In the genomic region with DNA sequence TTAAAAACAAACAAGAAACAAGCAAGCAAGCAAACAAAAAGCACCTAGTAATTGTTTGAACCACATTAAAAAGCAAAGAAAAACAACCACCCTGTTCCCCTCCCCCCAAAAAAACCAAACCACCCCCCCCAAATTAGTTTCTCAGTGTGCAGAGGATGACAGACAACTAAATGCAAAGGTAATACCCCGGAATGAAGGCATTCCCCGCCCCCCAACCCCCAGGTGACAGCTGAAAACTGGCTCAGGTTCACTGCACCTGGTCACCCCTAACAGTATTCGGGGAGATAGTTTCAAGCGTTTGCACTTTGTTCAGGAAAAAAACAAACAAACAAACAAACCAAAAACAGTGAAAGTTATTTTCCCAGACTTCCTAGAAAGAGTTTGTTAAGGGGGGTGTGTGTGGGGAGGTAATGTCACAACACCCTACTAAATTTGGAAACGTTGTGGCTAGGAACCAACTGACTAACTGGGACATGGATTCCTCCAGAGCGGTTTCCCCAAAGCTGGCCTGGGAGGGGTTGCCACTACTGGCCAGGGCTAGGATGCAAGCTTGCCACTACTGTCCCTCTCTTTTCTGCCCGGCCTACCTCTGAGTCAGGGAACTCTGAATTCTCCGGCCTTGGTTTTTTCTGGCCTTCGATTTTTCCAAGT, we compare ENCODE assay signal across 7 mouse cellular contexts. TPM values are rescaled to one million over a fixed set of nuclear protein-coding genes. Genes with fewer than 3 reads are reported as not detected.
A peak's percentile ranks its signal among the peaks of the same experiment; 100 is the strongest.
DNase-seq lines count a peak whose midpoint lies in the region; ATAC-seq and TF ChIP-seq lines count a peak whose summit lies in the region.

No protein-coding gene starts in this region.

- H3K79me2 ChIP-seq in heart, adult 2 months (replicated peaks; ENCODE audit: control insufficient read depth, insufficient read depth, low read length): no peaks in the 10 kb centered on the region

- no peak overlapping the region for H3K4me3 ChIP-seq in heart, adult 2 months
- H3K4me3 ChIP-seq in limb, embryonic 11.5 days (ENCODE audit: low read depth, low read length): no peak overlapping the region
- no peak overlapping the region for H3K4me3 ChIP-seq in midbrain, embryonic 15.5 days

- no peaks in the 10 kb centered on the region for H3K9me3 ChIP-seq in limb, embryonic 11.5 days (ENCODE audit: control insufficient read depth, low read length)
- no peaks in the 10 kb centered on the region for H3K9me3 ChIP-seq in midbrain, embryonic 15.5 days

- 47% methylated on average over 9 of the region's 9 CpGs for WGBS in heart, adult 2 months
- WGBS in limb, embryonic 11.5 days: 20% methylated on average over 9 of the region's 9 CpGs
- 25% methylated on average over 9 of the region's 9 CpGs for WGBS in midbrain, embryonic 15.5 days

- DNase-seq in adrenal gland, adult 8-10 months: peak; percentile 64
- peak; percentile 48 for DNase-seq in cerebellum, adult 9-10 months
- DNase-seq in heart, adult 2 months: peak; percentile 48 to 64
- DNase-seq in limb, embryonic 11.5 days (ENCODE audit: low spot score): no peak
- DNase-seq in right cerebral cortex, postnatal 25 days: no peak
- DNase-seq in frontal cortex, adult 2 months (ENCODE audit: extremely low spot score in 1 of 2, low spot score in 1 of 2): no peak

- peaks cover 1% of the 10 kb centered on the region for H3K4me1 ChIP-seq in heart, adult 2 months (ENCODE audit: control insufficient read depth, insufficient read depth, low read length)
- H3K4me1 ChIP-seq in limb, embryonic 11.5 days (ENCODE audit: control insufficient read depth, insufficient read depth, low read length): peaks cover 68% of the 10 kb centered on the region
- H3K4me1 ChIP-seq in midbrain, embryonic 15.5 days: peaks cover 59% of the 10 kb centered on the region

- ATAC-seq in limb, embryonic 11.5 days (ENCODE audit: insufficient number of reproducible peaks, low FRiP score, low TSS enrichment, low read depth): no peak
- ATAC-seq in midbrain, embryonic 15.5 days (replicated peaks): no peak

- 0 out of 2 replicates have a peak overlapping the region, but pooled peaks have one; percentile 44 for H3K4me2 ChIP-seq in limb, embryonic 11.5 days (ENCODE audit: low read depth, severe bottlenecking)
- peak overlapping the region; percentile 45 for H3K4me2 ChIP-seq in midbrain, embryonic 15.5 days

- H3K9ac ChIP-seq in heart, adult 2 months (ENCODE audit: low read depth, low read length): no peak overlapping the region
- no peak overlapping the region; the same call in 1 of the 2 replicates for H3K9ac ChIP-seq in limb, embryonic 11.5 days (ENCODE audit: low read length)
- H3K9ac ChIP-seq in midbrain, embryonic 15.5 days: no peak overlapping the region

- no peaks in the 10 kb centered on the region for H3K27me3 ChIP-seq in heart, adult 2 months (ENCODE audit: control insufficient read depth, insufficient read depth, low read length)
- no peaks in the 10 kb centered on the region for H3K27me3 ChIP-seq in limb, embryonic 11.5 days (ENCODE audit: control insufficient read depth, insufficient read depth, low read length)
- H3K27me3 ChIP-seq in midbrain, embryonic 15.5 days (replicated peaks): no peaks in the 10 kb centered on the region

- 0 out of 2 replicates have a peak, but pooled peaks have one; percentile 9 for TF ChIP-seq EP300 in heart, adult 2 months (IDR thresholded peaks at IDR 0.05; ENCODE audit: insufficient read depth, low read depth, low read length)

- H3K27ac ChIP-seq in heart, adult 2 months: no peak overlapping the region
- peak overlapping the region; percentile 96 for H3K27ac ChIP-seq in limb, embryonic 11.5 days (replicated peaks; ENCODE audit: low read depth, low read length)
- peak overlapping the region; percentile 89 for H3K27ac ChIP-seq in midbrain, embryonic 15.5 days

- no peak for TF ChIP-seq POLR2A in heart, adult 2 months (IDR thresholded peaks at IDR 0.05; ENCODE audit: insufficient read depth, low read depth, low read length)

- intact Hi-C loops in heart, adult 2 months (cut with DNase I): no loop called here

- TF ChIP-seq CTCF in heart, adult 2 months (IDR thresholded peaks at IDR 0.05): no peak

- H3K36me3 ChIP-seq in heart, adult 2 months (ENCODE audit: control insufficient read depth, insufficient read depth, low read length): no peaks in the 10 kb centered on the region
- no peaks in the 10 kb centered on the region for H3K36me3 ChIP-seq in limb, embryonic 11.5 days (ENCODE audit: control insufficient read depth, insufficient read depth, low read length)
- no peaks in the 10 kb centered on the region for H3K36me3 ChIP-seq in midbrain, embryonic 15.5 days (replicated peaks)

RNA-seq across cellular contexts. Expression of a gene that starts 6.4 kb away (rescaled TPM):
- total RNA-seq in adrenal gland, adult 8-10 months (2022): 1 to 10 TPM in 3 of 4 experiments, under 1 TPM in 1; 0.64 to 3.3 (median 1.0) TPM
- total RNA-seq in heart, adult 2 months (2021): not detected
- 0.12 TPM in 1 of 2 replicates, not detected in the other for polyA plus RNA-seq in heart, adult 2 months (2012; rRNA removed)
- polyA plus RNA-seq in limb, embryonic 11.5 days (2014; fragmentation: Nextera tagmentation; extraction: Ambion mirVana): 89.6 and 94.4 TPM in 2 replicates
- polyA plus RNA-seq in midbrain, embryonic 15.5 days (2015; fragmentation: Nextera tagmentation; extraction: Ambion mirVana): 6.7 and 8.4 TPM in 2 replicates
- polyA plus RNA-seq in frontal cortex, adult 2 months (2012; rRNA removed): 2.7 and 4.3 TPM in 2 replicates

RNA-seq across cellular contexts. Expression of a gene that starts 20.4 kb away (rescaled TPM):
- total RNA-seq in adrenal gland, adult 8-10 months (2022): 1 to 10 TPM; 1.3 to 3.0 (median 2.0) TPM
- total RNA-seq in heart, adult 2 months (2021): not detected
- not detected in 2 replicates for polyA plus RNA-seq in heart, adult 2 months (2012; rRNA removed)
- polyA plus RNA-seq in limb, embryonic 11.5 days (2014; fragmentation: Nextera tagmentation; extraction: Ambion mirVana): 1.6 and 1.7 TPM in 2 replicates
- 1.0 and 1.5 TPM in 2 replicates for polyA plus RNA-seq in midbrain, embryonic 15.5 days (2015; fragmentation: Nextera tagmentation; extraction: Ambion mirVana)
- polyA plus RNA-seq in frontal cortex, adult 2 months (2012; rRNA removed): 0.19 and 0.24 TPM in 2 replicates

RNA-seq across cellular contexts. Expression of a gene that starts 38.1 kb away (rescaled TPM):
- total RNA-seq in adrenal gland, adult 8-10 months (2022): under 1 TPM in 3 of 4 experiments, not detected in 1; 0.24 to 0.92 (median 0.35) TPM
- total RNA-seq in heart, adult 2 months (2021): not detected
- 0.16 TPM in 1 of 2 replicates, not detected in the other for polyA plus RNA-seq in heart, adult 2 months (2012; rRNA removed)
- 0.17 and 0.28 TPM in 2 replicates for polyA plus RNA-seq in limb, embryonic 11.5 days (2014; fragmentation: Nextera tagmentation; extraction: Ambion mirVana)
- 0.21 TPM in 1 of 2 replicates, not detected in the other for polyA plus RNA-seq in midbrain, embryonic 15.5 days (2015; fragmentation: Nextera tagmentation; extraction: Ambion mirVana)
- 0.08 TPM in 1 of 2 replicates, not detected in the other for polyA plus RNA-seq in frontal cortex, adult 2 months (2012; rRNA removed)

RNA-seq across cellular contexts. Expression of a gene that starts 38.2 kb away (rescaled TPM):
- 10 to 100 TPM; 24.4 to 32.6 (median 28.6) TPM for total RNA-seq in adrenal gland, adult 8-10 months (2022)
- 1 to 10 TPM; 6.3 to 7.5 TPM for total RNA-seq in heart, adult 2 months (2021)
- 15.9 and 32.9 TPM in 2 replicates for polyA plus RNA-seq in heart, adult 2 months (2012; rRNA removed)
- 44.5 and 50.0 TPM in 2 replicates for polyA plus RNA-seq in limb, embryonic 11.5 days (2014; fragmentation: Nextera tagmentation; extraction: Ambion mirVana)
- polyA plus RNA-seq in midbrain, embryonic 15.5 days (2015; fragmentation: Nextera tagmentation; extraction: Ambion mirVana): 31.3 and 31.6 TPM in 2 replicates
- 25.1 and 28.2 TPM in 2 replicates for polyA plus RNA-seq in frontal cortex, adult 2 months (2012; rRNA removed)

Comparison
In these comparisons a context has a peak if more than half of its experiments do, and no peak if none do; other contexts are left out.
1. DNase-seq: peak in adrenal gland, adult 8-10 months (single experiment), cerebellum, adult 9-10 months (single experiment) and heart, adult 2 months (2 of 2); none in limb, embryonic 11.5 days (single experiment), right cerebral cortex, postnatal 25 days (single experiment) and frontal cortex, adult 2 months (0 of 2).